Mouse (Mus musculus): ENCODE results near the gene Sh2d3c. TPM values are rescaled to one million over a fixed set of nuclear protein-coding genes. Genes with fewer than 3 reads are reported as not detected.

Gene Sh2d3c
- polyA plus RNA-seq, 1 experiment, result not detected

GRCm38 (mm10) chr2:32750887-32751664 lies 30.2 kb downstream of the Sh2d3c start:
- H3K4me3 ChIP-seq (ENCODE audit: insufficient read depth, low read depth, low read length), result no peak overlapping the region; the same call in 1 of the 2 replicates
- H3K4me1 ChIP-seq (ENCODE audit: control insufficient read depth, insufficient read depth, low read length), result peaks cover 6% of the 10 kb centered on the region; the same call in 1 of the 2 replicates
- no peak for TF ChIP-seq POLR2A (IDR thresholded peaks at IDR 0.05; ENCODE audit: insufficient read depth, low read depth, low read length)
- TF ChIP-seq CTCF (IDR thresholded peaks at IDR 0.05; ENCODE audit: insufficient read depth, low read depth, low read length), result no peak
- H3K27ac ChIP-seq (ENCODE audit: insufficient read depth, low read depth, low read length), result no peak overlapping the region
- WGBS, result 36% methylated on average over 31 of the region's 31 CpGs

- no peak for TF ChIP-seq POLR2A (IDR thresholded peaks at IDR 0.05; ENCODE audit: insufficient read depth, low read depth, low read length)
- TF ChIP-seq CTCF (IDR thresholded peaks at IDR 0.05; ENCODE audit: insufficient read depth, low read depth, low read length), result no peak
- 38% methylated on average over 10 of the region's 10 CpGs for WGBS
- Histone ChIP-seq H3K4me3 (ENCODE audit: insufficient read depth, low read depth, low read length) (no peak overlapping the region; the same call in 1 of the 2 replicates), H3K27ac (ENCODE audit: insufficient read depth, low read depth, low read length) (no peak overlapping the region), H3K4me1 (ENCODE audit: control insufficient read depth, insufficient read depth, low read length) (peaks cover 6% of the 10 kb centered on the region; the same call in 1 of the 2 replicates)
Measured at GRCm38 (mm10) chr2:32751665-32752033, 30.8 kb downstream of the Sh2d3c start.

GRCm38 (mm10) chr2:32752181-32752580 lies 31.3 kb downstream of the Sh2d3c start:
- no peak overlapping the region for H3K27ac ChIP-seq (ENCODE audit: insufficient read depth, low read depth, low read length)
- 71% methylated on average over 10 of the region's 10 CpGs for WGBS
- H3K4me3 ChIP-seq (ENCODE audit: insufficient read depth, low read depth, low read length), result no peak overlapping the region
- peaks cover 6% of the 10 kb centered on the region; the same call in 1 of the 2 replicates for H3K4me1 ChIP-seq (ENCODE audit: control insufficient read depth, insufficient read depth, low read length)
- TF ChIP-seq POLR2A (IDR thresholded peaks at IDR 0.05; ENCODE audit: insufficient read depth, low read depth, low read length) (no peak), CTCF (IDR thresholded peaks at IDR 0.05; ENCODE audit: insufficient read depth, low read depth, low read length) (no peak)

- Histone ChIP-seq H3K4me1 (ENCODE audit: control insufficient read depth, insufficient read depth, low read length) (peaks cover 7% of the 10 kb centered on the region), H3K27ac (ENCODE audit: insufficient read depth, low read depth, low read length) (no peak overlapping the region), H3K4me3 (ENCODE audit: insufficient read depth, low read depth, low read length) (no peak overlapping the region)
- 33% methylated on average over 6 of the region's 6 CpGs for WGBS
- TF ChIP-seq CTCF (IDR thresholded peaks at IDR 0.05; ENCODE audit: insufficient read depth, low read depth, low read length) (no peak), POLR2A (IDR thresholded peaks at IDR 0.05; ENCODE audit: insufficient read depth, low read depth, low read length) (no peak)
Measured at GRCm38 (mm10) chr2:32756674-32757055, 35.8 kb downstream of the Sh2d3c start.

GRCm38 (mm10) chr2:32757056-32757845 lies 36.4 kb downstream of the Sh2d3c start, which contains the start of gene Tor2a:
Gene Tor2a, plus strand, starts transcription at chr2:32757234.
- TF ChIP-seq CTCF (IDR thresholded peaks at IDR 0.05; ENCODE audit: insufficient read depth, low read depth, low read length) (peak; percentile 93), POLR2A (IDR thresholded peaks at IDR 0.05; ENCODE audit: insufficient read depth, low read depth, low read length) (peak; percentile 66)
- Histone ChIP-seq H3K27ac (ENCODE audit: insufficient read depth, low read depth, low read length) (peak within 1 kb of the TSS; percentile 93), H3K4me3 (ENCODE audit: insufficient read depth, low read depth, low read length) (peak within 1 kb of the TSS; percentile 94), H3K4me1 (ENCODE audit: control insufficient read depth, insufficient read depth, low read length) (peaks cover 7% of the 10 kb centered on the region)
- WGBS, result under 1% methylated on average over 66 of the region's 66 CpGs

- Histone ChIP-seq H3K4me3 (ENCODE audit: insufficient read depth, low read depth, low read length) (no peak overlapping the region), H3K4me1 (ENCODE audit: control insufficient read depth, insufficient read depth, low read length) (peaks cover 7% of the 10 kb centered on the region), H3K27ac (ENCODE audit: insufficient read depth, low read depth, low read length) (no peak overlapping the region)
- WGBS, result 85% methylated on average over 8 of the region's 8 CpGs
- TF ChIP-seq POLR2A (IDR thresholded peaks at IDR 0.05; ENCODE audit: insufficient read depth, low read depth, low read length) (no peak), CTCF (IDR thresholded peaks at IDR 0.05; ENCODE audit: insufficient read depth, low read depth, low read length) (no peak)
Measured at GRCm38 (mm10) chr2:32758503-32758902, 37.6 kb downstream of the Sh2d3c start.

GRCm38 (mm10) chr2:32759001-32759400 lies 38.1 kb downstream of the Sh2d3c start:
- Histone ChIP-seq H3K27ac (ENCODE audit: insufficient read depth, low read depth, low read length) (no peak overlapping the region), H3K4me3 (ENCODE audit: insufficient read depth, low read depth, low read length) (no peak overlapping the region)
- 88% methylated on average over 2 of the region's 2 CpGs for WGBS

GRCm38 (mm10) chr2:32761361-32761760 lies 40.5 kb downstream of the Sh2d3c start:
- no peak overlapping the region for H3K4me3 ChIP-seq (ENCODE audit: insufficient read depth, low read depth, low read length)
- WGBS, result 88% methylated on average over 14 of the region's 14 CpGs
- no peak overlapping the region for H3K27ac ChIP-seq (ENCODE audit: insufficient read depth, low read depth, low read length)
- peaks cover 7% of the 10 kb centered on the region for H3K4me1 ChIP-seq (ENCODE audit: control insufficient read depth, insufficient read depth, low read length)
- TF ChIP-seq CTCF (IDR thresholded peaks at IDR 0.05; ENCODE audit: insufficient read depth, low read depth, low read length) (no peak), POLR2A (IDR thresholded peaks at IDR 0.05; ENCODE audit: insufficient read depth, low read depth, low read length) (no peak)

More at GRCm38 (mm10) chr2:32759001-32759400, 38.1 kb downstream of the Sh2d3c start:
- H3K4me1 ChIP-seq (ENCODE audit: control insufficient read depth, insufficient read depth, low read length), result peaks cover 7% of the 10 kb centered on the region
- TF ChIP-seq POLR2A (IDR thresholded peaks at IDR 0.05; ENCODE audit: insufficient read depth, low read depth, low read length), result no peak
- no peak for TF ChIP-seq CTCF (IDR thresholded peaks at IDR 0.05; ENCODE audit: insufficient read depth, low read depth, low read length)

- TF ChIP-seq POLR2A (IDR thresholded peaks at IDR 0.05; ENCODE audit: insufficient read depth, low read depth, low read length) (no peak), CTCF (IDR thresholded peaks at IDR 0.05; ENCODE audit: insufficient read depth, low read depth, low read length) (no peak)
- H3K4me3 ChIP-seq (ENCODE audit: insufficient read depth, low read depth, low read length), result no peak overlapping the region
- WGBS, result 69% methylated on average over 4 of the region's 4 CpGs
Measured at GRCm38 (mm10) chr2:32761859-32762258, 41.0 kb downstream of the Sh2d3c start.

More at GRCm38 (mm10) chr2:32761859-32762258, 41.0 kb downstream of the Sh2d3c start:
- Histone ChIP-seq H3K27ac (ENCODE audit: insufficient read depth, low read depth, low read length) (no peak overlapping the region), H3K4me1 (ENCODE audit: control insufficient read depth, insufficient read depth, low read length) (peaks cover 7% of the 10 kb centered on the region)

Measured in olfactory bulb, adult 2 months (tissue).